Mouse (Mus musculus) intestine, embryonic 14.5 days (tissue): ENCODE results near the gene Itgb6. TPM values are rescaled to one million over a fixed set of nuclear protein-coding genes. Genes with fewer than 3 reads are reported as not detected.

ENCODE experiments used
- ATAC-seq: fragments of 200-750 bp; cut with Nextera tagmentation; replicated peaks from 2 replicates; pipeline ENCODE4 v1.8.0; 2017; ENCODE audit warnings: low read depth, moderate number of reproducible peaks, moderate TSS enrichment, moderate library complexity; ENCODE audit not compliant: low FRiP score, low TSS enrichment
- DNase-seq: peaks from one replicate; pipeline ENCODE4 v3.0.0-alpha.2; 2018; ENCODE audit warnings: low spot score
- H3K27ac ChIP-seq: fragments of 300-500 bp; sonication (generic); 2 replicates; pipeline ENCODE4 v1.5.1; 2014; ENCODE audit warnings: low read depth, mild to moderate bottlenecking, control low read depth
- H3K27me3 ChIP-seq: fragments of 300-500 bp; sonication (generic); replicated peaks from 2 replicates; pipeline ENCODE4 v1.6.1; 2014; ENCODE audit warnings: low read length, control low read depth; ENCODE audit not compliant: control insufficient read depth, insufficient read depth
- H3K36me3 ChIP-seq: fragments of 300-500 bp; sonication (generic); 2 replicates; pipeline ENCODE4 v1.6.1; 2014; ENCODE audit warnings: low read length, control low read depth; ENCODE audit not compliant: control insufficient read depth, insufficient read depth
- H3K4me1 ChIP-seq: fragments of 300-500 bp; sonication (generic); replicated peaks from 2 replicates; pipeline ENCODE4 v1.6.1; 2014; ENCODE audit warnings: low read length, control low read depth, mixed read lengths; ENCODE audit not compliant: control insufficient read depth, insufficient read depth
- H3K4me2 ChIP-seq: fragments of 300-500 bp; sonication (generic); 2 replicates; pipeline ENCODE4 v1.6.1; 2014; ENCODE audit warnings: low read length
- H3K4me3 ChIP-seq: fragments of 300-500 bp; sonication (generic); 2 replicates; pipeline ENCODE4 v1.5.1; 2014; ENCODE audit warnings: low read depth, low read length, control low read depth, mixed read lengths
- H3K9ac ChIP-seq: fragments of 300-500 bp; sonication (generic); 2 replicates; pipeline ENCODE4 v1.6.1; 2014; ENCODE audit warnings: mild to moderate bottlenecking, low read length
- H3K9me3 ChIP-seq: fragments of 300-500 bp; sonication (generic); 2 replicates; pipeline ENCODE4 v1.6.1; 2016; ENCODE audit warnings: low read length, control low read depth; ENCODE audit not compliant: control insufficient read depth
- WGBS: fragments of 180-500 bp; shearing (Covaris S2); extraction: QIAGEN DNeasy Blood & Tissue Kit; methylation state at CpG from one replicate; pipeline ENCODE4 v1.1.7; 2014; 5-methylcytosine and 5-hydroxymethylcytosine counted together
- polyA plus RNA-seq: library from polyadenylated mRNA; unstranded; fragments of >200 nt; fragmentation: Nextera tagmentation; extraction: Ambion mirVana; gene quantifications from 2 replicates; pipeline ENCODE4 v1.2.1, GENCODE M21; 2014

Gene Itgb6
- polyA plus RNA-seq, 1 experiment from 2014 or later, result 9.6 TPM

GRCm38 (mm10) chr2:60613857-60614228 lies 108.6 kb downstream of the Itgb6 start:
- Histone ChIP-seq H3K27me3 (no peaks in the 10 kb centered on the region), H3K9ac (no peak overlapping the region), H3K4me1 (no peaks in the 10 kb centered on the region), H3K27ac (no peak overlapping the region), H3K36me3 (no peaks in the 10 kb centered on the region), H3K4me2 (no peak overlapping the region), H3K4me3 (no peak overlapping the region), H3K9me3 (no peaks in the 10 kb centered on the region)
- ATAC-seq (no peak), DNase-seq (no peak)
- WGBS, result 77% methylated on average over 3 of the region's 3 CpGs

- ATAC-seq, result no peak; the same call in 1 of the 2 replicates
- 87% methylated on average over 15 of the region's 15 CpGs for WGBS
Measured at GRCm38 (mm10) chr2:60612906-60613856, 109.3 kb downstream of the Itgb6 start.

GRCm38 (mm10) chr2:60611622-60612021 lies 110.8 kb downstream of the Itgb6 start:
- H3K4me1 ChIP-seq, result no peaks in the 10 kb centered on the region
- H3K4me3 ChIP-seq, result no peak overlapping the region
- no peak overlapping the region for H3K27ac ChIP-seq
- 72% methylated on average over 3 of the region's 3 CpGs for WGBS
- H3K9me3 ChIP-seq, result no peaks in the 10 kb centered on the region
- H3K27me3 ChIP-seq, result no peaks in the 10 kb centered on the region
- ATAC-seq (no peak), DNase-seq (no peak)
- no peak overlapping the region for H3K9ac ChIP-seq
- H3K36me3 ChIP-seq, result no peaks in the 10 kb centered on the region
- H3K4me2 ChIP-seq, result no peak overlapping the region

More at GRCm38 (mm10) chr2:60612906-60613856, 109.3 kb downstream of the Itgb6 start:
- Histone ChIP-seq H3K4me1 (no peaks in the 10 kb centered on the region), H3K9me3 (no peaks in the 10 kb centered on the region), H3K9ac (no peak overlapping the region), H3K27me3 (no peaks in the 10 kb centered on the region), H3K36me3 (no peaks in the 10 kb centered on the region), H3K27ac (no peak overlapping the region), H3K4me2 (no peak overlapping the region), H3K4me3 (no peak overlapping the region)
- DNase-seq, result no peak

GRCm38 (mm10) chr2:60609436-60610199 lies 112.8 kb downstream of the Itgb6 start:
- DNase-seq (no peak), ATAC-seq (no peak)
- Histone ChIP-seq H3K27ac (no peak overlapping the region), H3K27me3 (no peaks in the 10 kb centered on the region), H3K9ac (no peak overlapping the region), H3K36me3 (no peaks in the 10 kb centered on the region), H3K4me1 (no peaks in the 10 kb centered on the region), H3K9me3 (no peaks in the 10 kb centered on the region), H3K4me2 (no peak overlapping the region), H3K4me3 (no peak overlapping the region)
- 72% methylated on average over 8 of the region's 8 CpGs for WGBS

- Histone ChIP-seq H3K36me3 (no peaks in the 10 kb centered on the region), H3K9ac (no peak overlapping the region), H3K27me3 (no peaks in the 10 kb centered on the region), H3K9me3 (no peaks in the 10 kb centered on the region), H3K4me2 (no peak overlapping the region), H3K4me3 (no peak overlapping the region), H3K27ac (no peak overlapping the region), H3K4me1 (no peaks in the 10 kb centered on the region)
- WGBS, result 65% methylated on average over 4 of the region's 4 CpGs
- no peak for ATAC-seq
- DNase-seq, result no peak
Measured at GRCm38 (mm10) chr2:60607980-60608379, 114.5 kb downstream of the Itgb6 start.

GRCm38 (mm10) chr2:60601326-60601725 lies 121.1 kb downstream of the Itgb6 start:
- ATAC-seq (no peak), DNase-seq (no peak)
- H3K4me2 ChIP-seq, result no peak overlapping the region
- no peak overlapping the region for H3K4me3 ChIP-seq
- H3K4me1 ChIP-seq, result no peaks in the 10 kb centered on the region
- no peak overlapping the region for H3K9ac ChIP-seq
- no peaks in the 10 kb centered on the region for H3K36me3 ChIP-seq
- H3K27me3 ChIP-seq, result no peaks in the 10 kb centered on the region
- no peak overlapping the region for H3K27ac ChIP-seq
- H3K9me3 ChIP-seq, result no peaks in the 10 kb centered on the region
- WGBS, result 68% methylated on average over 2 of the region's 2 CpGs

- 81% methylated on average over 2 of the region's 2 CpGs for WGBS
- Histone ChIP-seq H3K9me3 (no peaks in the 10 kb centered on the region), H3K36me3 (no peaks in the 10 kb centered on the region), H3K9ac (no peak overlapping the region), H3K4me3 (no peak overlapping the region), H3K4me1 (no peaks in the 10 kb centered on the region), H3K27me3 (no peaks in the 10 kb centered on the region), H3K4me2 (no peak overlapping the region), H3K27ac (no peak overlapping the region)
- DNase-seq (no peak), ATAC-seq (no peak)
Measured at GRCm38 (mm10) chr2:60600863-60601262, 121.6 kb downstream of the Itgb6 start.

GRCm38 (mm10) chr2:60583416-60583815 lies 139.0 kb downstream of the Itgb6 start:
- no peaks in the 10 kb centered on the region for H3K27me3 ChIP-seq
- no peak overlapping the region for H3K4me3 ChIP-seq
- DNase-seq (no peak), ATAC-seq (no peak)
- H3K9ac ChIP-seq, result no peak overlapping the region
- H3K9me3 ChIP-seq, result no peaks in the 10 kb centered on the region
- H3K36me3 ChIP-seq, result no peaks in the 10 kb centered on the region
- 84% methylated on average over 4 of the region's 4 CpGs for WGBS
- no peak overlapping the region for H3K4me2 ChIP-seq
- H3K4me1 ChIP-seq, result no peaks in the 10 kb centered on the region
- no peak overlapping the region for H3K27ac ChIP-seq
